Mouse (Mus musculus) embryonic facial prominence, embryonic 12.5 days (tissue): ENCODE data around the gene Nsg1. TPM values are rescaled to one million over a fixed set of nuclear protein-coding genes. Genes with fewer than 3 reads are reported as not detected.

Experiments used
- ATAC-seq: fragments of 200-750 bp; cut with Nextera tagmentation; 2 replicates; pipeline ENCODE4 v1.8.0; 2017; ENCODE audit not compliant: insufficient number of reproducible peaks, insufficient read depth, low FRiP score, low TSS enrichment
- H3K27ac ChIP-seq: fragments of 300-500 bp; sonication (generic); 2 replicates; pipeline ENCODE4 v1.5.1; 2016; ENCODE audit warnings: mild to moderate bottlenecking
- H3K27me3 ChIP-seq: fragments of 300-500 bp; sonication (generic); 2 replicates; pipeline ENCODE4 v1.6.1; 2016; ENCODE audit warnings: mild to moderate bottlenecking, moderate library complexity
- H3K36me3 ChIP-seq: fragments of 300-500 bp; sonication (generic); 2 replicates; pipeline ENCODE4 v1.6.1; 2016; ENCODE audit warnings: mild to moderate bottlenecking
- H3K4me1 ChIP-seq: fragments of 300-500 bp; sonication (generic); 2 replicates; pipeline ENCODE4 v1.6.1; 2016
- H3K4me2 ChIP-seq: fragments of 300-500 bp; sonication (generic); replicated peaks from 2 replicates; pipeline ENCODE4 v1.6.1; 2016; ENCODE audit warnings: mild to moderate bottlenecking, moderate library complexity
- H3K4me3 ChIP-seq: fragments of 300-500 bp; sonication (generic); 2 replicates; pipeline ENCODE4 v1.5.1; 2016; ENCODE audit warnings: mild to moderate bottlenecking
- H3K9ac ChIP-seq: fragments of 300-500 bp; sonication (generic); 2 replicates; pipeline ENCODE4 v1.6.1; 2016; ENCODE audit warnings: mild to moderate bottlenecking, moderate library complexity
- H3K9me3 ChIP-seq: fragments of 300-500 bp; sonication (generic); 2 replicates; pipeline ENCODE4 v1.6.1; 2016; ENCODE audit warnings: mild to moderate bottlenecking, moderate library complexity
- WGBS: fragments of 180-500 bp; shearing (Covaris S2); methylation state at CpG from one replicate; pipeline ENCODE4 v1.1.7; 2016; 5-methylcytosine and 5-hydroxymethylcytosine counted together
- polyA plus RNA-seq: library from polyadenylated mRNA; unstranded; fragments of >200 nt; fragmentation: Nextera tagmentation; extraction: Ambion mirVana; gene quantifications from 2 replicates; pipeline ENCODE4 v1.2.1, GENCODE M21; 2016

The Nsg1 gene
- polyA plus RNA-seq, 1 experiment from 2014 or later = 177 TPM

DNA sequence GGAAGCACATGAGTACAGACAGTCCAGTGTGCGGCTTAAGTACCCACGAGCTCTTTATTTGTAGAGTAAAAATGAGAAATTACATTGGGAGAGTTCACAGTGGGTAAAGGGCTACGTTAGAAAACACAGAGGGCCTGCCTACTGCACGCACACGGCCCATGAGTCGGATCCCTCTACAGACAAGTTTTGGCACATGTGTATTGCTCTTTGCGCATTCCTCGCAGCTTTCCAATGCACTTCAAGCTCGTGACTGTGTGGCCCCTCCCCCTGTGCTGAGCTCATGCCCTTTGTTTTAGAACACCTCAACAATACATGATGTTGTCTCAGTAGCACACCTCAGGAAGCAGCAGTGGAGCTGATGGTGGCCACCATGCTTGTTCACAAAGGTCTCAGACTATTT lies 22.5 kb downstream of the Nsg1 start:
- no peaks in the 10 kb centered on the region for H3K27me3 ChIP-seq
- H3K27ac ChIP-seq = no peak overlapping the region
- H3K9ac ChIP-seq = no peak overlapping the region
- no peak for ATAC-seq
- H3K9me3 ChIP-seq = no peaks in the 10 kb centered on the region
- 81% methylated on average over 9 of the region's 9 CpGs for WGBS
- H3K4me3 ChIP-seq = no peak overlapping the region
- no peaks in the 10 kb centered on the region for H3K4me1 ChIP-seq
- H3K36me3 ChIP-seq = peaks cover 74% of the 10 kb centered on the region
- no peak overlapping the region for H3K4me2 ChIP-seq

DNA sequence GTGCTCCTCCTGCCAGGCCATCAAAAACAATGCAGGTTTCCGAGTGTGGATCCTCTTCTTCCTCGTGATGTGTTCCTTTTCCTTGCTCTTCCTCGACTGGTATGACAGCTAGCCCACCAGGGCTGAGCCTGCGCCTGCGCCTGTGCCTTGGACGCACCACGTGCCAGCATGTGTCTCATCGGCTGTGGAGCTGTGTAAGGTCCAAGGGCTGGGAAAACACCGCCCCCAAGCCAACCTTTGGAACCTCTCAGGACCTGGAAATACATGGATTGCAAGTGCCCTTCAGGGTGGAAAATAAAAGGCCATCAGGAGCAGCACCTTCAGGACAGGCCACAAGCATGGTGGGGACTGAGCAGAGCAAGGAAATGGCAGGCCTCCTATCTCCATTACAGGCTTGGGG lies 23.5 kb downstream of the Nsg1 start:
- WGBS = 92% methylated on average over 9 of the region's 9 CpGs
- Histone ChIP-seq H3K4me3 (no peak overlapping the region), H3K4me2 (no peak overlapping the region), H3K9me3 (no peaks in the 10 kb centered on the region), H3K27ac (no peak overlapping the region), H3K9ac (no peak overlapping the region), H3K4me1 (no peaks in the 10 kb centered on the region), H3K36me3 (peaks cover 65% of the 10 kb centered on the region), H3K27me3 (no peaks in the 10 kb centered on the region)
- no peak for ATAC-seq

DNA sequence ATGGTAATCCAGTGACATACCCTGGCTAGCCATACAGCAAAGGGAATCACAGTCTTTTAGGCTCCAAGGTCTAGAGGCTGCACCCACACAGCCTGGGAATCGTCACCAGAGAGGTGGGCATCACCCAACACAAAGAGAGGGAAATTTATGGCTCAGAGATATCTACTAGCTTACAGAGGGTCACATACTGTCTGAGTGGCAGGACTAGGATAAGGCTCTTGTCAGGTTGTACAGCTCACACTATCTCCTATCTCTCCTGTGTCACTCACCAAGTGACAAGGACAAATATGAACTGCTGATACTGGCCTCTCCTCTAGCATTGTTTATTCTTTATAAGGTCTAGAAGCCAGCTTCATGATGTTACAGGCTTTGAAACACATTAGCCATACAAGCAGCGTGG lies 30.4 kb downstream of the Nsg1 start:
- no peak overlapping the region for H3K9ac ChIP-seq
- H3K4me3 ChIP-seq = no peak overlapping the region
- no peak overlapping the region for H3K27ac ChIP-seq
- H3K36me3 ChIP-seq = peaks cover 21% of the 10 kb centered on the region
- no peak for ATAC-seq
- H3K9me3 ChIP-seq = no peaks in the 10 kb centered on the region
- no peaks in the 10 kb centered on the region for H3K27me3 ChIP-seq
- H3K4me2 ChIP-seq = no peak overlapping the region
- no peaks in the 10 kb centered on the region for H3K4me1 ChIP-seq
- WGBS = 94% methylated on average over 2 of the region's 2 CpGs

GRCm38 (mm10) chr5:38126519-38127306 lies 33.0 kb downstream of the Nsg1 start:
- no peak for ATAC-seq
- 87% methylated on average over 13 of the region's 13 CpGs for WGBS
- H3K4me1 ChIP-seq = no peaks in the 10 kb centered on the region
- H3K36me3 ChIP-seq = peaks cover 27% of the 10 kb centered on the region
- H3K9me3 ChIP-seq = no peaks in the 10 kb centered on the region
- H3K9ac ChIP-seq = no peak overlapping the region
- no peak overlapping the region for H3K27ac ChIP-seq
- H3K4me2 ChIP-seq = no peak overlapping the region
- no peak overlapping the region for H3K4me3 ChIP-seq
- H3K27me3 ChIP-seq = no peaks in the 10 kb centered on the region

DNA sequence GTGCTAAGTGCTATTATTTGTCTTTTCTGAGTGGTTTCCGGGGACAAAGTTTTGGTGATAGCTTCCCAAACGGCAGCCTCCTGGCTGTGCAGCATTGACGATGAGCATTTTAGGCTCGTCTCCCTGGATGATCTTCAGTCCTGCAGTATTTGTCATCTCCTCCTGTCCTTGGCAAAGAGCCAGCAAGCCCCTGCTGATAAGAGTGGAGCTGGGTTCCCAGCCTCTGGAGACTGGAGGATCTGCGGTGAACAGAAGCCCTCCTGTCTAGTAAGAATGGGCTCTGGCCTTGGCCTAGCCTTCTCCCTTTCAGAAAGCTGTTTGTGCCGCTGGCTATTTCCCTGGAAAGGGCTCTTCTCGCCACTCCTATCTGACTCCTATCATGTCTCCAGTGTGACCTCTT lies 38.0 kb downstream of the Nsg1 start:
- Histone ChIP-seq H3K4me1 (no peaks in the 10 kb centered on the region), H3K27me3 (no peaks in the 10 kb centered on the region), H3K27ac (no peak overlapping the region), H3K36me3 (peaks cover 26% of the 10 kb centered on the region), H3K4me2 (no peak overlapping the region), H3K4me3 (no peak overlapping the region), H3K9me3 (no peaks in the 10 kb centered on the region), H3K9ac (no peak overlapping the region)
- WGBS = 91% methylated on average over 7 of the region's 7 CpGs
- ATAC-seq = no peak

GRCm38 (mm10) chr5:38119268-38119667 lies 40.4 kb downstream of the Nsg1 start:
- Histone ChIP-seq H3K36me3 (peaks cover 40% of the 10 kb centered on the region), H3K4me3 (no peak overlapping the region), H3K4me2 (no peak overlapping the region), H3K9ac (no peak overlapping the region), H3K9me3 (no peaks in the 10 kb centered on the region), H3K27me3 (no peaks in the 10 kb centered on the region), H3K4me1 (no peaks in the 10 kb centered on the region), H3K27ac (no peak overlapping the region)
- ATAC-seq = no peak
- 88% methylated on average over 5 of the region's 5 CpGs for WGBS

- no peaks in the 10 kb centered on the region for H3K4me1 ChIP-seq
- no peak overlapping the region for H3K9ac ChIP-seq
- H3K27ac ChIP-seq = no peak overlapping the region
- H3K4me2 ChIP-seq = no peak overlapping the region
- peaks cover 33% of the 10 kb centered on the region for H3K36me3 ChIP-seq
- H3K9me3 ChIP-seq = no peaks in the 10 kb centered on the region
- H3K27me3 ChIP-seq = no peaks in the 10 kb centered on the region
- no peak overlapping the region for H3K4me3 ChIP-seq
- ATAC-seq = no peak
- 79% methylated on average over 1 of the region's 1 CpGs for WGBS
Observed at GRCm38 (mm10) chr5:38117056-38117455, 42.7 kb downstream of the Nsg1 start.

- no peaks in the 10 kb centered on the region for H3K9me3 ChIP-seq
- peaks cover 43% of the 10 kb centered on the region for H3K36me3 ChIP-seq
- H3K4me2 ChIP-seq = no peak overlapping the region
- H3K4me1 ChIP-seq = no peaks in the 10 kb centered on the region
- no peak overlapping the region for H3K4me3 ChIP-seq
- no peaks in the 10 kb centered on the region for H3K27me3 ChIP-seq
- WGBS = 95% methylated on average over 2 of the region's 2 CpGs
- ATAC-seq = no peak
- H3K27ac ChIP-seq = no peak overlapping the region
- H3K9ac ChIP-seq = no peak overlapping the region
Observed at GRCm38 (mm10) chr5:38114526-38114925, 45.2 kb downstream of the Nsg1 start.

DNA sequence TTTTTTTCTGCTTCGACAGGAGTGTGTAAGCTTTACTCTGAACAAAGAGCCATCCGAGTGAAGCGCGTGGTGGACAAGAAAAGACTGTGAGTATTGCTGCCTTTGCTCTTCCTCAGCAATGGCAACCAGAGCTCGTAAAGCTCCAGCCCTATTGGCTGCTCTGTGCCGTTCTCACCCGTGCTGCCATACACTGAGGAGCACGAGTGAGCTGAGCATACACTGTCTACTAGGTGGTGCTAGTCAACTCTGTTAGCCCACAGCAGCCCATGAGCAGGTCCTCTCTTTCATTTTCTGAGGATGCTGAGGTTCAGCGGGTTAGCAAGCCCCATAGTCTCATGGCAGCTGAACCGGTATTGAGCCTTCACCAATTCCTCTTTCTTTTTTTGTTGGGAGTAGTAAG lies 52.9 kb downstream of the Nsg1 start:
- no peak for ATAC-seq
- 88% methylated on average over 10 of the region's 10 CpGs for WGBS
- no peaks in the 10 kb centered on the region for H3K27me3 ChIP-seq
- H3K9ac ChIP-seq = no peak overlapping the region
- no peak overlapping the region for H3K4me2 ChIP-seq
- H3K4me1 ChIP-seq = no peaks in the 10 kb centered on the region
- H3K36me3 ChIP-seq = peaks cover 24% of the 10 kb centered on the region
- H3K4me3 ChIP-seq = no peak overlapping the region
- H3K9me3 ChIP-seq = no peaks in the 10 kb centered on the region
- no peak overlapping the region for H3K27ac ChIP-seq

GRCm38 (mm10) chr5:38106080-38106697 lies 53.5 kb downstream of the Nsg1 start:
- H3K9ac ChIP-seq = no peak overlapping the region
- no peaks in the 10 kb centered on the region for H3K9me3 ChIP-seq
- no peak for ATAC-seq
- H3K4me1 ChIP-seq = no peaks in the 10 kb centered on the region
- H3K27me3 ChIP-seq = no peaks in the 10 kb centered on the region
- no peak overlapping the region for H3K27ac ChIP-seq
- no peak overlapping the region for H3K4me2 ChIP-seq
- peaks cover 24% of the 10 kb centered on the region for H3K36me3 ChIP-seq
- H3K4me3 ChIP-seq = no peak overlapping the region
- WGBS = 90% methylated on average over 14 of the region's 14 CpGs

GRCm38 (mm10) chr5:38102945-38103344 lies 56.8 kb downstream of the Nsg1 start:
- Histone ChIP-seq H3K4me2 (no peak overlapping the region), H3K27ac (no peak overlapping the region), H3K27me3 (no peaks in the 10 kb centered on the region), H3K4me3 (no peak overlapping the region), H3K9me3 (no peaks in the 10 kb centered on the region), H3K4me1 (no peaks in the 10 kb centered on the region), H3K9ac (no peak overlapping the region), H3K36me3 (peaks cover 8% of the 10 kb centered on the region; the same call in 1 of the 2 replicates)
- WGBS = 84% methylated on average over 2 of the region's 2 CpGs
- no peak for ATAC-seq

DNA sequence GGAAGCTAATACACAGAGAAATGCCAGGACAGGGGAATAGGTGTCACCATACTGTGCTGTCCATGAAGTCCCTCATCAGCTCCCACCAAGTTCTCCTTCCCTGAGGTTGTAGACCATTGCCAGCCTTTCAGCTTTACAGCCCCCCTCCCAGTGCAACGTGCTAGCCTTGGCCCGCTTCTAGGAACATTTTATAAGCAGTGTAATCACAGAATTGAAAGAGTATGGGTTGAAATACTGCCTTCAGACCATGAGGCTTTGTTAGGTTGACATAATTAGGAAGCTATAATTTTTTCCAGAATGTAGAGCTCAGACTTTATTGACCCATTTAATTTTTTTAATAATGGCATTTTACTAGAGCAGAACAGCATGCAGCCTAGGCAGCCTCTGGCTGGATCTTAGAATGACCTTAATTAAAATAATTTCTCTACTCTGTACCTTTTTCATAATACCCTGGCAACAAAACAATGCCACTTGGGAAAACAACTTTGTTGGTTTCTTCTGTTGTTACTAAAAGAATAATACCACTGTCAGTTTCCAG lies 60.5 kb downstream of the Nsg1 start:
- H3K27ac ChIP-seq = no peak overlapping the region
- no peak overlapping the region for H3K4me2 ChIP-seq
- no peaks in the 10 kb centered on the region for H3K36me3 ChIP-seq
- H3K4me3 ChIP-seq = no peak overlapping the region
- no peak overlapping the region for H3K9ac ChIP-seq
- no peak for ATAC-seq
- WGBS = 71% methylated on average over 2 of the region's 2 CpGs
- no peaks in the 10 kb centered on the region for H3K9me3 ChIP-seq
- no peaks in the 10 kb centered on the region for H3K4me1 ChIP-seq
- H3K27me3 ChIP-seq = no peaks in the 10 kb centered on the region
